Mouse (Mus musculus) heart, postnatal 0 days (tissue): Measurements from ENCODE around the gene P3h1.

Experiments
- CTCF ChIP-seq: IDR thresholded peaks from 2 replicates; pipeline ENCODE4 v1.5.1; 2016; ENCODE audit warnings: antibody characterized with exemption, control low read depth, low read depth
- EP300 ChIP-seq: IDR thresholded peaks from 2 replicates; pipeline ENCODE4 v1.6.1; 2016; ENCODE audit warnings: antibody characterized with exemption, low read depth

DNA sequence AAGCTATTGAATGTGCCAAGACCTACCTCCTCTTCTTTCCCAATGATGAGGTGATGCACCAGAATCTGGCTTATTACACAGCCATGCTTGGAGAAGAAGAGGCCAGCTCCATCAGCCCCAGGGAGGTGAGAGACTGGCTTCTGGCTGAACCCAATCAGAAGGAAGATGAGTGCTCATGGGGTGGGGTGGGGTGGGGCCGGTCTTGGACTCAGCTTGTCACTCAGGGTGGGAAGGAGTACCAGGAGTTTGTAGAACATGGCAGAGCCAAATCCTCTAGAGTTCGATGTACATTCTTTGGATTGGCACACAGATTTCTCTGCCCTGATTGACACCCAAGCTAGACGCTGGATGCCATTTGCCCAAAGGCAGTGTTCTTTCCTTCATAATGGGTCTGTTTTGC lies 5.9 kb downstream of the P3h1 start:
- TF ChIP-seq CTCF (no peak), EP300 (no peak)
